Mouse (Mus musculus) NIH3T3 (cell line): ENCODE measurements around the gene Olfr520.
"Not testable (repeated sequence)": the region's sequence is repeated elsewhere in the genome, so short reads cannot be mapped to it uniquely, and the experiment has no call there.

Source experiments
- DNase-seq: peaks from one replicate; pipeline ENCODE4 v3.0.0-alpha.2; 2012; ENCODE audit warnings: low read depth

Gene Olfr520

GRCm38 (mm10) chr7:99712431-99712830 is 17.6 kb upstream of the Olfr520 start:
- DNase-seq: no peak

DNA sequence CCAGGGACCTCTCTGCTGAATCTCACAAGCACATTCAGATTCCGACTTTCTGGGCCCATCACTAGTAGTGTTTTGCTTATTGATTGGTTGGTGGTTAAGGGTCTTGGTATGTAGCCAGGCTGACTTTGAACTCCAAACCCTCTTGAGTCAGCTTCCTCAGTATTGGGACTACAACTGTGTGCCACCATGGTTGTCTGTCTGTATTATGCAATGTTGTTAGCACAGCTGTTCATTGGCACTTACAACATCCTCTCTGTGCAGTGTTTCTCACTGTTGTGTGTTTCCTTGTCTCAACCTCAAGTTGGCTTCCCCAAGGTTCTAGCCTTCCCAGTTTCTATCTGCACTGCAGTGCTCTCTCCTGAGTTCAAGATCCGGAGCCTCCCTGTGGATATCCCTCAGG is 13.5 kb upstream of the Olfr520 start:
- DNase-seq: no peak

- no peak for DNase-seq
Observed at GRCm38 (mm10) chr7:99734612-99735011, 4.5 kb downstream of the Olfr520 start.

DNA sequence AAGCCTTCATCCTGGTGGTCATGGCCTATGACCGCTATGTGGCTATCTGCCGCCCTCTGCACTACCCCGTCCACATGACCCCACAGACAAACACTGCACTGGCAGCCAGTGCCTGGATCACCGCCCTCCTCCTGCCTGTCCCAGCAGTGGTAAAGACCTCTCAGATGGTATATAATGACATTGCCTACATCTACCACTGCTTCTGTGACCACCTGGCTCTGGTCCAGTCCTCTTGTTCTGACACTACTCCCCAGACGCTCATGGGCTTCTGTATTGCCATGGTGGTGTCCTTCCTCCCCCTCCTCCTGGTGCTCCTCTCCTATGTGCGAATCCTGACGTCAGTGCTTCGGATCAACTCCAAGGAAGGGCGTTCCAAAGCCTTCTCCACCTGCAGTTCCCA is 5.4 kb downstream of the Olfr520 start:
- DNase-seq: not testable (repeated sequence)

- DNase-seq: no peak
Observed at GRCm38 (mm10) chr7:99739276-99739675, 9.2 kb downstream of the Olfr520 start.

- no peak for DNase-seq
Observed at GRCm38 (mm10) chr7:99763207-99763606, 33.1 kb downstream of the Olfr520 start, which contains the start of gene Olfr521. Olfr521 (plus strand) TSS chr7:99763507.

GRCm38 (mm10) chr7:99781385-99781784 is 51.3 kb downstream of the Olfr520 start:
- DNase-seq: no peak

- DNase-seq: no peak
Observed at GRCm38 (mm10) chr7:99781916-99782315, 51.8 kb downstream of the Olfr520 start.

DNA sequence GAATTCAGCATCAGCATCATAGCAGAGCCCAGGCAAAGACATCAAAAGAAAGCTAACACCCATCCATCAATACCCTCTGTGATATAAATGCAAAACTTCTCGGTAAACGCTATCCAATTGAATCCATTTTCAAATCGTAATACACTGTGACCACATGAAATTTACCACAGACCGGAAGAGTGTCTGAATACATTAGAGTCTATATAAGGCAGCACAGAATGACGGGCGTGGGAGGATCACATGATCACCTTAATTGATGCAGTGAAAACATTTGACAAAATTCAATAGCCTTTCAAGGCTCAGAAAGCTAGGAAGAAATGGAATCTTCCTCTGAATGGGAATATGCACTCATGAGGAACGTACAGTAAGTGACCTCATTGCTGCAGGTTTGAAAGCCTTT is 53.3 kb downstream of the Olfr520 start:
- DNase-seq: no peak

GRCm38 (mm10) chr7:99785553-99785952 is 55.5 kb downstream of the Olfr520 start:
- no peak for DNase-seq
